Mouse (Mus musculus): Measurements from ENCODE around the gene Isoc2b.

DNA sequence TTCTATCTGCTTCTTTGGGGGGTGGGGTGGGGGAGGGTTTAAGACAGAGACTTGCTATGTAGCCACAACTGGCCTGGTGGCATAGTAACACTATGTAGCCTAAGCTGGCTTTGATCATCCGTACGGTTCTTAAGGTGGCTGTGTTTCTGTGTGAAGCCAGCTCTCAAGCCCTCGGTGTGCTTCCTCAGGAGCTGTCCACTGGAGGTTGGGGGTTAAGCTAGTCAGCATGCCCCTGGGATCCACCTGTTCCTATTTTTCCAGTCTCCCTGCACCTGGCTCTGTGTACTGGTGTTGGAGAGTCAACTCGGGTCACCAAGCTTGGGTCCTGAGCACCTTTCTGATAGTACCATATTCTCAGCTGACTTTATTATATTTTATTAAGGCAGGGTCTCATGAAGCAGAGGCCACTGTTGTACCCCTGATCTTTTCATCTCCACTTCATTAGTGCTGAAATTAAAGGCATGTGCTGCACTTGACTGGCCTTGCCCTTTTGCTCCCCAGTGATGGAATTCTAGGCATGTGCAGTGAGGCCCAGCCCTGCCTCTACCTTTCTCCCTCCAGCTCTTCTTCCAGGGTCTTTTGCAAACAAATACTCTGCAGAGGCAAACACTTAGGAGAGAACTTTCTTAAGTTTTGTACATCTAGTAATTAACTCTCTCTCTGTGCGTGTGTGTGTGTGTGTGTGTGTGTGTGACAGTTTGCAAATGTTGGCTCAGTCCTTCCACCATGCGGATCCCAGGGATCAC is 47.7 kb downstream of the Isoc2b start:
- TF ChIP-seq CTCF (IDR thresholded peaks at IDR 0.05; ENCODE audit: insufficient read depth, low read depth, low read length) (no peak), POLR2A (IDR thresholded peaks at IDR 0.05; ENCODE audit: insufficient read depth, low read depth, low read length) (no peak)

Data from olfactory bulb, adult 2 months (tissue).